Mouse (Mus musculus): Measurements from ENCODE around the gene Sema3d. TPM values are rescaled to one million over a fixed set of nuclear protein-coding genes. Genes with fewer than 3 reads are reported as not detected.
A peak's percentile ranks its signal among the peaks of the same experiment; 100 is the strongest.

The Sema3d gene
- polyA plus RNA-seq, 1 experiment from 2014 or later: 3.4 TPM

GRCm38 (mm10) chr5:12515283-12515682, 132.1 kb downstream of the Sema3d start:
- TF ChIP-seq EP300 (IDR thresholded peaks at IDR 0.05): peak; percentile 35; the same call in 1 of the 2 replicates
- TF ChIP-seq CTCF (IDR thresholded peaks at IDR 0.05): no peak
- Histone ChIP-seq H3K4me2 (replicated peaks; ENCODE audit: low read depth, low read length) (no peak overlapping the region), H3K4me3 (ENCODE audit: low read depth, low read length) (no peak overlapping the region), H3K27ac (ENCODE audit: low read length) (no peak overlapping the region), H3K9ac (replicated peaks; ENCODE audit: low read depth) (no peak overlapping the region), H3K4me1 (ENCODE audit: insufficient read depth, low read depth, low read length) (no peaks in the 10 kb centered on the region), H3K9me3 (ENCODE audit: low read length) (no peaks in the 10 kb centered on the region), H3K27me3 (replicated peaks; ENCODE audit: insufficient read depth, low read length) (no peaks in the 10 kb centered on the region), H3K36me3 (ENCODE audit: insufficient read depth, low read length) (no peaks in the 10 kb centered on the region)
- ATAC-seq (peak; percentile 76), DNase-seq (ENCODE audit: low spot score) (peak; percentile 70)
- WGBS: 48% methylated on average over 4 of the region's 4 CpGs

- H3K9me3 ChIP-seq (ENCODE audit: low read length): no peaks in the 10 kb centered on the region
- 43% methylated on average over 4 of the region's 4 CpGs for WGBS
- H3K4me2 ChIP-seq (replicated peaks; ENCODE audit: low read depth, low read length): no peak overlapping the region
- ATAC-seq: no peak
- no peak overlapping the region for H3K4me3 ChIP-seq (ENCODE audit: low read depth, low read length)
- no peaks in the 10 kb centered on the region for H3K27me3 ChIP-seq (replicated peaks; ENCODE audit: insufficient read depth, low read length)
- no peak for DNase-seq (ENCODE audit: low spot score)
- no peak overlapping the region for H3K9ac ChIP-seq (replicated peaks; ENCODE audit: low read depth)
- TF ChIP-seq CTCF (IDR thresholded peaks at IDR 0.05) (no peak), EP300 (IDR thresholded peaks at IDR 0.05) (no peak)
- H3K36me3 ChIP-seq (ENCODE audit: insufficient read depth, low read length): no peaks in the 10 kb centered on the region
- H3K27ac ChIP-seq (ENCODE audit: low read length): no peak overlapping the region
- no peaks in the 10 kb centered on the region for H3K4me1 ChIP-seq (ENCODE audit: insufficient read depth, low read depth, low read length)
Measured at GRCm38 (mm10) chr5:12525235-12525767, 142.1 kb downstream of the Sema3d start.

GRCm38 (mm10) chr5:12528596-12528995, 145.4 kb downstream of the Sema3d start:
- Histone ChIP-seq H3K27me3 (replicated peaks; ENCODE audit: insufficient read depth, low read length) (no peaks in the 10 kb centered on the region), H3K4me3 (ENCODE audit: low read depth, low read length) (no peak overlapping the region), H3K9me3 (ENCODE audit: low read length) (no peaks in the 10 kb centered on the region), H3K36me3 (ENCODE audit: insufficient read depth, low read length) (no peaks in the 10 kb centered on the region), H3K4me1 (ENCODE audit: insufficient read depth, low read depth, low read length) (no peaks in the 10 kb centered on the region), H3K4me2 (replicated peaks; ENCODE audit: low read depth, low read length) (no peak overlapping the region), H3K9ac (replicated peaks; ENCODE audit: low read depth) (no peak overlapping the region), H3K27ac (ENCODE audit: low read length) (no peak overlapping the region)
- no peak for ATAC-seq
- TF ChIP-seq EP300 (IDR thresholded peaks at IDR 0.05) (no peak), CTCF (IDR thresholded peaks at IDR 0.05) (no peak)
- no peak for DNase-seq (ENCODE audit: low spot score)
- 95% methylated on average over 2 of the region's 2 CpGs for WGBS

- WGBS: 57% methylated on average over 1 of the region's 1 CpGs
- H3K4me3 ChIP-seq (ENCODE audit: low read depth, low read length): no peak overlapping the region
- no peak for TF ChIP-seq EP300 (IDR thresholded peaks at IDR 0.05)
- no peak for TF ChIP-seq CTCF (IDR thresholded peaks at IDR 0.05)
- no peak overlapping the region for H3K9ac ChIP-seq (replicated peaks; ENCODE audit: low read depth)
- H3K9me3 ChIP-seq (ENCODE audit: low read length): no peaks in the 10 kb centered on the region
- no peak overlapping the region for H3K27ac ChIP-seq (ENCODE audit: low read length)
- no peak overlapping the region for H3K4me2 ChIP-seq (replicated peaks; ENCODE audit: low read depth, low read length)
- H3K36me3 ChIP-seq (ENCODE audit: insufficient read depth, low read length): no peaks in the 10 kb centered on the region
- ATAC-seq (no peak), DNase-seq (ENCODE audit: low spot score) (no peak)
- H3K4me1 ChIP-seq (ENCODE audit: insufficient read depth, low read depth, low read length): no peaks in the 10 kb centered on the region
- H3K27me3 ChIP-seq (replicated peaks; ENCODE audit: insufficient read depth, low read length): no peaks in the 10 kb centered on the region
Measured at GRCm38 (mm10) chr5:12529771-12530170, 146.6 kb downstream of the Sema3d start.

GRCm38 (mm10) chr5:12541268-12541667, 158.1 kb downstream of the Sema3d start:
- ATAC-seq (no peak), DNase-seq (ENCODE audit: low spot score) (peak; percentile 69)
- Histone ChIP-seq H3K9ac (replicated peaks; ENCODE audit: low read depth) (no peak overlapping the region), H3K27ac (ENCODE audit: low read length) (no peak overlapping the region), H3K4me1 (ENCODE audit: insufficient read depth, low read depth, low read length) (no peaks in the 10 kb centered on the region), H3K4me3 (ENCODE audit: low read depth, low read length) (no peak overlapping the region), H3K27me3 (replicated peaks; ENCODE audit: insufficient read depth, low read length) (no peaks in the 10 kb centered on the region), H3K9me3 (ENCODE audit: low read length) (no peaks in the 10 kb centered on the region), H3K36me3 (ENCODE audit: insufficient read depth, low read length) (no peaks in the 10 kb centered on the region), H3K4me2 (replicated peaks; ENCODE audit: low read depth, low read length) (no peak overlapping the region)
- TF ChIP-seq EP300 (IDR thresholded peaks at IDR 0.05): no peak
- TF ChIP-seq CTCF (IDR thresholded peaks at IDR 0.05): peak; percentile 67
- 41% methylated on average over 2 of the region's 2 CpGs for WGBS

- 83% methylated on average over 8 of the region's 8 CpGs for WGBS
- TF ChIP-seq EP300 (IDR thresholded peaks at IDR 0.05) (no peak), CTCF (IDR thresholded peaks at IDR 0.05) (no peak)
Measured at GRCm38 (mm10) chr5:12549046-12549669, 166.0 kb downstream of the Sema3d start.

More at GRCm38 (mm10) chr5:12549046-12549669, 166.0 kb downstream of the Sema3d start:
- Histone ChIP-seq H3K27me3 (replicated peaks; ENCODE audit: insufficient read depth, low read length) (no peaks in the 10 kb centered on the region), H3K4me2 (replicated peaks; ENCODE audit: low read depth, low read length) (no peak overlapping the region), H3K36me3 (ENCODE audit: insufficient read depth, low read length) (no peaks in the 10 kb centered on the region), H3K9ac (replicated peaks; ENCODE audit: low read depth) (no peak overlapping the region), H3K4me3 (ENCODE audit: low read depth, low read length) (no peak overlapping the region), H3K4me1 (ENCODE audit: insufficient read depth, low read depth, low read length) (no peaks in the 10 kb centered on the region), H3K9me3 (ENCODE audit: low read length) (no peaks in the 10 kb centered on the region), H3K27ac (ENCODE audit: low read length) (no peak overlapping the region)
- ATAC-seq (no peak), DNase-seq (ENCODE audit: low spot score) (peak; percentile 21)
